Mouse (Mus musculus): ENCODE results near the gene Ethe1.

The Ethe1 gene

GRCm38 (mm10) chr7:24587330-24588105 lies at the start of gene Ethe1, which contains the start of gene Zfp575:
Ethe1 (plus strand) TSS chr7:24587543.
Zfp575 (minus strand) TSS chr7:24587641.
- in situ Hi-C loops (cut with MboI, MseI) = no loop called here

GRCm38 (mm10) chr7:24537591-24537990 lies 49.8 kb upstream of the Ethe1 start:
- in situ Hi-C loops (cut with MboI, MseI) = no loop called here

- in situ Hi-C loops (cut with MboI, MseI) = no loop called here
Observed at GRCm38 (mm10) chr7:24538154-24538553, 49.2 kb upstream of the Ethe1 start.

GRCm38 (mm10) chr7:24538701-24539100 lies 48.6 kb upstream of the Ethe1 start:
- in situ Hi-C loops (cut with MboI, MseI) = no loop called here

GRCm38 (mm10) chr7:24539686-24540085 lies 47.7 kb upstream of the Ethe1 start:
- in situ Hi-C loops (cut with MboI, MseI) = no loop called here

GRCm38 (mm10) chr7:24544506-24544905 lies 42.8 kb upstream of the Ethe1 start:
- in situ Hi-C loops (cut with MboI, MseI) = no loop called here

GRCm38 (mm10) chr7:24546068-24546614 lies 41.2 kb upstream of the Ethe1 start, which contains the start of the genes Pinlyp and Xrcc1:
Pinlyp (minus strand) TSS chr7:24546118.
Xrcc1 (plus strand) TSS chr7:24546289.
- in situ Hi-C loops (cut with MboI, MseI) = no loop called here

GRCm38 (mm10) chr7:24546634-24547389 lies 40.5 kb upstream of the Ethe1 start:
- in situ Hi-C loops (cut with MboI, MseI) = no loop called here

GRCm38 (mm10) chr7:24547534-24548036 lies 39.8 kb upstream of the Ethe1 start:
- in situ Hi-C loops (cut with MboI, MseI) = no loop called here

GRCm38 (mm10) chr7:24551985-24552759 lies 35.2 kb upstream of the Ethe1 start:
- in situ Hi-C loops (cut with MboI, MseI) = loop anchor here in 1 of 2 experiments (5.0 kb wide), 1 partner anchor 35 kb away; no protein-coding TSS in a partner anchor

- in situ Hi-C loops (cut with MboI, MseI) = no loop called here
Observed at GRCm38 (mm10) chr7:24555786-24556185, 31.6 kb upstream of the Ethe1 start.

- in situ Hi-C loops (cut with MboI, MseI) = no loop called here
Observed at GRCm38 (mm10) chr7:24561450-24561849, 25.9 kb upstream of the Ethe1 start.

- in situ Hi-C loops (cut with MboI, MseI) = no loop called here
Observed at GRCm38 (mm10) chr7:24563191-24563836, 24.0 kb upstream of the Ethe1 start.

GRCm38 (mm10) chr7:24563837-24564206 lies 23.5 kb upstream of the Ethe1 start:
- in situ Hi-C loops (cut with MboI, MseI) = no loop called here

- in situ Hi-C loops (cut with MboI, MseI) = no loop called here
Observed at GRCm38 (mm10) chr7:24564607-24565265, 22.6 kb upstream of the Ethe1 start.

- in situ Hi-C loops (cut with MboI, MseI) = no loop called here
Observed at GRCm38 (mm10) chr7:24565627-24566026, 21.7 kb upstream of the Ethe1 start.

GRCm38 (mm10) chr7:24566206-24566605 lies 21.1 kb upstream of the Ethe1 start:
- in situ Hi-C loops (cut with MboI, MseI) = no loop called here

GRCm38 (mm10) chr7:24568512-24568911 lies 18.8 kb upstream of the Ethe1 start:
- in situ Hi-C loops (cut with MboI, MseI) = no loop called here

- in situ Hi-C loops (cut with MboI, MseI) = no loop called here
Observed at GRCm38 (mm10) chr7:24571071-24571470, 16.3 kb upstream of the Ethe1 start.

GRCm38 (mm10) chr7:24572455-24572854 lies 14.9 kb upstream of the Ethe1 start:
- in situ Hi-C loops (cut with MboI, MseI) = no loop called here

Data from T-helper 17 cell (primary cell).